Mouse (Mus musculus) mouse trophoblast stem cell (cell line): ENCODE measurements around the gene Pawr.
"Not testable (repeated sequence)": the region's sequence is repeated elsewhere in the genome, so short reads cannot be mapped to it uniquely, and the experiment has no call there.

ENCODE experiments used
- in situ Hi-C, 2 experiments: fragments of 300-500 bp; cut with MseI, MboI; formaldehyde crosslinking; loops; 2 replicates in 1 of 2; 3 replicates in 1 of 2; pipeline ENCODE4 v1.15.1; 2025

Gene Pawr

DNA sequence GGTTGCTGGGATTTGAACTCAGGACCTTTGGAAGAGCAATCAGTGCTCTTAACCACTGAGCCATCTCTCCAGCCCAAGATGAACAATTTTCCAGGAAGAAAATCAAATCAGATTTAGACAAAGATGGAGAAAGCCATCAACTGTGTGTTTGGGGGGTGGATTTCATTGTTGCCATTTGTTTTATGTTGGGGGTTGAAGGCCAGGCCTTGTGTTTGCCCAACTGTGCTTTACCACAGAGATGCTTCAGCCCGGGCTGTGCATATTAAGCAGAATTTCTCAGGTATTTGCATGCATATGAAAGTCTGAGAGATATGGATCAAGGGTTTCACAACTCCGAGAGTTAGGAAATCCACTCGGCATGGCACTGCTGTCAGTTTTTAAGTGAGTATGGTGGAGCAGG is 20.5 kb upstream of the Pawr start:
- in situ Hi-C loops = no loop called here

DNA sequence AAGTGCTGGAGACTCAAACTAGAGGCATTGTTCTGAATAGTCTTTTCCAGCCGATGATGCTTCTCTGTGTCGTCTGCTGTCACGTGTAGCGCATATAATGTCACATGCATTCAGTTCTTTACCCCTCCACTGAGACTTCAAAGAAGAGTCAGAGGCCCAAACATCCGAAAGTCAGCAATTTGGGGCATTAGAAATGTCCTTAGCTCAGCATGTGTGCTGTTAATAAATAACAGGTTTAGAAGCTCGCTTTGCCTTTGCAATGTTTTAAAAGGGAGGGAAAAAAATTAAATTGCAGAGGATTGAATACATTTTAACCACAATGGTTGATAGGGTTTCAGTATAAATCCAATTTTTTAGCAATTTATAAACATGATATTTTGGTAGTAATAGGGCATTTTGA is 18.1 kb upstream of the Pawr start:
- in situ Hi-C loops = no loop called here

GRCm38 (mm10) chr10:108314396-108314795 is 17.5 kb upstream of the Pawr start:
- in situ Hi-C loops = no loop called here

- in situ Hi-C loops = no loop called here
Observed at GRCm38 (mm10) chr10:108315236-108315635, 16.7 kb upstream of the Pawr start.

DNA sequence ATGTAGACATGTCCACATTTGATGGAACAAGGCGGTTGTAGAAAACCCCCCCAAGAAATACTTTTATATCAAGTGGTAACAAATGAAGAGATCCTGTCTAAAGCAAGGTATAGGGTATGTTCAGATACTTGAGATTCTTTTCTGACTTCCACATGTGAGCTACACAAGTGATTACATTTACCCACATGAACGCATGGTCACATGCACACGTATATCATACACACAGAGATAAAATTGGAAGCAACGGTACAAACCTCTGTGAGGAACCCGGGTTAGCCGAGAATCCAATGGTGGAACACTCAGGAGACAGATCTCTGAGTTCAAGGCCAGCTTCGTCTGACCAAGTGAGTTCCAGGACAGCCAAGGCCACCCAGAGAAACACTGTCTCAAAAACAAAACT is 3.6 kb upstream of the Pawr start:
- in situ Hi-C loops = no loop called here

- in situ Hi-C loops = no loop called here
Observed at GRCm38 (mm10) chr10:108328983-108329382, 2.9 kb upstream of the Pawr start.

DNA sequence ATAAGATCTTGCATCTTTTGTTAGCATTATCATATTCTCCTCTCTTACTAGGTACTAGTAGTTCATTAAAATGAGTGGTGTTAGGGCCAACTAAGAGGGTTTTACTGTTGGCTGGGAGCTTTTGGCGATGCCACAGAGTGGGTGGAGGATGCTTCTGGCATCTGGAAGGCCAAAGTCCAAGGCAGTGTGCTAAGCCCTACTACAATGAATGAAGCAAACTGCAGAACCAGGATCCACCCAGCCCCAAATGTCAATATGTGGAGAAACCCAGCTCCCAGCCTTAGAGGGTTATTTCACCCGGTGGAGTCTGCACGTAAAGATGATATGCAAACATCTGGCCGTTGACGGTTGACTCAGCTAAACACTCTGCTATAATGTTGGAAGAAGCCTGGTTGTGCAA is 2.1 kb upstream of the Pawr start:
- in situ Hi-C loops = no loop called here

GRCm38 (mm10) chr10:108330964-108331363 is 957 bp upstream of the Pawr start:
- in situ Hi-C loops = no loop called here

DNA sequence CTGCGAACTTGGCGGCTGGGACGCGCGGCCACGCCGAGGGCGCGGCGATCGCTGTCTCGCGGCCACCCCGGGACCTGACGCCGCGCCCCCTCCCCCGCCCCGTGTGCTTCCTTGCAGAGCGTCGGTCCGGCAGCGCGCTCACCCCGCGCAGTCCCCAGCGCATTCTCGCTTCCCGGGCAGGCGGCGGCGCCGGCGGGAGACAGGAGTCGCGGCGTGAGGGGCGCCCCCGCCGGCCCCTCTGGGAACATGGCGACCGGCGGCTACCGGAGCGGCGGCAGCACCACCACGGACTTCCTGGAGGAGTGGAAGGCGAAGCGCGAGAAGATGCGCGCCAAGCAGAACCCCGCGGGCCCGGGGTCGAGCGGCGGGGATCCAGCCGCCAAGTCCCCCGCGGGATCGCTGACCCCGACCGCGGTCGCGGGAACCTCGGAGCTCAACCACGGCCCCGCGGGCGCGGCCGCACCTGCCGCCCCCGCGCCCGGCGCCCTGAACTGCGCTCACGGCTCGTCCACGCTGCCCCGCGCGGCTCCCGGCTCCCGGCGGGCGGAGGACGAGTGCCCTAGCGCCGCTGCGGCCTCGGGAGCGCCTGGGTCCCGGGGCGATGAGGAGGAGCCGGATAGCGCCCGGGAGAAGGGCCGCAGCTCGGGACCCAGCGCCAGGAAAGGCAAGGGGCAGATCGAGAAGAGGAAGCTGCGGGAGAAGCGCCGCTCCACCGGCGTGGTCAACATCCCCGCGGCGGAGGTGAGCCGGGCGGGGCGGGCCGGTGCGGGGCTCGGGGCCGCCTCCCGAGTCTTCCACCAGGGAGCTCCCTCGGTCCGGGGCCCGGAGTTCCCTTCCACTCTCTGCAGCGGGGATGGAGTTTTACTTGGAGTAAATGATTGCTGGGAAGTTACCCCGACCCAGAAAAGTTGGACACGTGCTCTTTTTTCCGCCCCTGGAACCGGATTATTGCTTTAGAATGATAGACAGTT is 935 bp downstream of the Pawr start:
- in situ Hi-C loops = no loop called here

GRCm38 (mm10) chr10:108333642-108334041 is 1.7 kb downstream of the Pawr start:
- in situ Hi-C loops = no loop called here

GRCm38 (mm10) chr10:108334096-108334495 is 2.2 kb downstream of the Pawr start:
- in situ Hi-C loops = no loop called here

- in situ Hi-C loops = no loop called here
Observed at GRCm38 (mm10) chr10:108335736-108336292, 3.9 kb downstream of the Pawr start.

- in situ Hi-C loops = no loop called here
Observed at GRCm38 (mm10) chr10:108336581-108336980, 4.7 kb downstream of the Pawr start.

- in situ Hi-C loops = no loop called here
Observed at GRCm38 (mm10) chr10:108338055-108338961, 6.4 kb downstream of the Pawr start.

DNA sequence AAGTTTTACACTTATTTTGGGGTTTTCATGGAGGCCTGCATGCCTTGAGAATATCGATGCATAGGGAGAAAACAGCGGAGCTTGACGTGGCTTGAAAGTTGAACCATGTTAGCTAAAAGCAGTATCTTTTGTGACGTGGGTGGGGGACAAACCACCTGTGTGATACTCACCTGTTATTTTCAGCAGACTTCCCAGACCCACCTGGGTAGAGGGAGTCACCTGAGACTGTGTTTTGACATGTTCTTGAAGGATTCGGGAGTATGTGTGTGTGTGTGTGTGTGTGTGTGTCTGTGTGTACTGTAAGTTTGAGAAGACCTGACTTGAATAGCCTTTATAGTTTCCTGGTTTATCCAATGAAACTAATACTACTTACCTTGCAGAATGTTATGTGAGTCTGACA is 7.2 kb downstream of the Pawr start:
- in situ Hi-C loops = no loop called here

- in situ Hi-C loops = no loop called here
Observed at GRCm38 (mm10) chr10:108339872-108340271, 8.0 kb downstream of the Pawr start.

- in situ Hi-C loops = no loop called here
Observed at GRCm38 (mm10) chr10:108343734-108344133, 11.8 kb downstream of the Pawr start.

DNA sequence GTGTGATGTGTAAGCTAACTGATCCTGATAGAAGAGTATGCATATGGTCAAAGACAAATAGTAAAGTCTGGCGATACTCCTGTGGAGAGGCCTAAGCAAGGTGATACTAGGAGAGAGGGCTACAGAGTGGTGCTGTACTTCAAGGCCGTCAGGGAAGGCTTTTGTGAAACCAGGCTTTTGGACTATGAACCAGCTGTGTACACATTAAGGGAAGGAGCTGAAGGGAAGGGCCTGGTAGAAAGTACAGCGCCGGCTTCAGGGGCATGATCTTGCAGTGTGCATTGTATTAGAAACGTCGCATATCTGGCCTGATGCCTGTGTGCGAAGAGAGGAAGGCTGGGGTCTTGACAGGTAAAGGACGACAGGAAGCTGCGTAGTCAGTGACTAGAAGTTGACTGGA is 13.2 kb downstream of the Pawr start:
- in situ Hi-C loops = no loop called here

GRCm38 (mm10) chr10:108346301-108346700 is 14.4 kb downstream of the Pawr start:
- in situ Hi-C loops = not testable (repeated sequence)

DNA sequence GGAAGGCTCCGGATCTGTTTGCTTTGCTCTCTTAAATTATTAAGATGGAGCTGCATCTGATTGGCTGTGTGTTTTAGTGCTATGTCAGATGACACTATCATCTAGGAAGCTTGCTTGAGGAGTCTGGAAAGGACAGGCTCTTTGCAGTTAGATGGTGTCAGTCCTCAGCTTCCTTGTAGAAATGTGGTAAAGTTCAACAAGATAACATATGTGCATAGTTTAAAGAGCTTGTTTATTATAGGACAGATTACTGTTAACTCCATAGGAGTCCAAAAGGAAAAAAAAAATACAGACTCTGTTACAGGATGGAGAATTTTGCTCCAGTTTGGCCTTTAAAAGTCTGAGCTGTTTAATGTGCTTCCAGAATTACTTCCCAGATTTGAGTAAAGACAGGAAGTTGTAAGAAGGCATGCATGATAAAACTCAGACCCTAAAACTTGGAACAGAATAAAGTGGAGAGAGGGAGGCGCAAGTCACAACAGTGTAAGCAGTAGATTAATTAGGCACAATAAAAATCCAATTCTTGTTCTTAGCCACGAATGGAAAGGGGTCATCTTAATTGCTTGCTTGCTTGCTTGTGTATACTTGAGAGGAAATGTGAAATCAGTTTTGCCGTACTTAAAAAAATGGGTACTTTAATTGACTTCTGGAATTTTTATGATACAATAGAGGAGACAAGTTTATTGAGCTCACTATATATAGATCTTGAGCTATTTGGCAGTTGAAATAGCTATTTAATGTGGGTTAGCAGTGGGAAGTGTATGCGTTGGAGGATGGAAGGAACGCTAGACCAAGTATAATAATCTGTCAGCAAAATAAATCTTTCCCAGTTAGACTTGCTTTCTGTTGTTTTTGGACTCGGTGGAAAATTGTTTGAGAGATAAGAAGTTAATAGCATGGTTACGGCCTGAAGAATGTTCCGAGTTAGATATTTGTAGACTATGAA is 18.5 kb downstream of the Pawr start:
- in situ Hi-C loops = no loop called here

DNA sequence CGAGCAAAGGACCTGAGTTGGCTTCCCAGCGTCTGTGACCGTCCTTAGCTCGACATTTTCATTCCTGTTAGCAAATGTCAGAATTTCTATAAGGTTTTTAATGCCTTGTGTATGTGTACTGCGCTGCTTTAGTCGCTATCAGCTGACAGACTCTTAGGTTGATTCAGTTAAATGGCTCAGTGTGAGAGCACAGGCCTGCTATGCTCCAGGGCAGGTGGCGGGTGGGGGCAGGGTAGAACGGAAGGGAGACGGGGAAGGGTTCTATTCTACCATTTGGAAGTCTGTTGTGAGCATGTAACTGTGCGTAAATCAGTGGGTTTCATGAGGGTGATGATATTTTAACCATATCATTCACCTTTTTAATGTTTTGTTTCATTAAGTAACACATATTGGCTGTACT is 21.0 kb downstream of the Pawr start:
- in situ Hi-C loops = no loop called here
